11 mouse cellular contexts compared by ENCODE assay signal in genomic region chr12:83038779-83039178, GRCm38 (mm10).
DNase-seq lines count a peak whose midpoint lies in the region; ATAC-seq and TF ChIP-seq lines count a peak whose summit lies in the region.
"Had no signal": no experiment of that assay in that cellular context is flagged by ENCODE, and none has a peak within 500 bp of the region (broad histone marks: within the 10 kb centered on the region; RNA-seq: fewer than 3 reads in every experiment).

No protein-coding gene starts in this region.

- H3K4me1 ChIP-seq in intestine, embryonic 15.5 days (replicated peaks), result no peaks in the 10 kb centered on the region
- no peaks in the 10 kb centered on the region for H3K4me1 ChIP-seq in intestine, postnatal 0 days (replicated peaks; ENCODE audit: control insufficient read depth, insufficient read depth, low read length)
- peaks cover 26% of the 10 kb centered on the region for H3K4me1 ChIP-seq in hindbrain, embryonic 12.5 days
- peaks cover 6% of the 10 kb centered on the region for H3K4me1 ChIP-seq in kidney, embryonic 16.5 days (ENCODE audit: insufficient read depth, low read length)
- peaks cover 34% of the 10 kb centered on the region for H3K4me1 ChIP-seq in midbrain, embryonic 14.5 days (ENCODE audit: control insufficient read depth, insufficient read depth, low read length)

- no peak for DNase-seq in midbrain, embryonic 14.5 days
- DNase-seq in adrenal gland, postnatal 36 days, result no peak
- no peak for DNase-seq in adrenal gland, postnatal 10 days
- DNase-seq: cerebellum, adult 9-10 months; lung, postnatal 36 days had no signal

- no peaks in the 10 kb centered on the region for H3K9me3 ChIP-seq in intestine, embryonic 15.5 days
- H3K9me3 ChIP-seq in intestine, postnatal 0 days (ENCODE audit: control insufficient read depth), result no peaks in the 10 kb centered on the region
- H3K9me3 ChIP-seq in hindbrain, embryonic 12.5 days (replicated peaks), result no peaks in the 10 kb centered on the region
- H3K9me3 ChIP-seq in kidney, embryonic 16.5 days (ENCODE audit: low read length), result no peaks in the 10 kb centered on the region
- H3K9me3 ChIP-seq in midbrain, embryonic 14.5 days (ENCODE audit: control insufficient read depth, low read length), result no peaks in the 10 kb centered on the region
- H3K9me3 ChIP-seq: stomach, embryonic 15.5 days had no signal

- H3K4me3 ChIP-seq in intestine, embryonic 15.5 days (replicated peaks), result no peak overlapping the region
- no peak overlapping the region for H3K4me3 ChIP-seq in intestine, postnatal 0 days (ENCODE audit: low read depth, low read length)
- no peak overlapping the region for H3K4me3 ChIP-seq in hindbrain, embryonic 12.5 days
- H3K4me3 ChIP-seq in kidney, embryonic 16.5 days (ENCODE audit: low read length), result no peak overlapping the region
- H3K4me3 ChIP-seq in midbrain, embryonic 14.5 days (replicated peaks; ENCODE audit: low read depth, low read length), result no peak overlapping the region
- H3K4me3 ChIP-seq: stomach, embryonic 15.5 days had no signal

- no peak overlapping the region for H3K4me2 ChIP-seq in intestine, embryonic 15.5 days (replicated peaks)
- no peak overlapping the region for H3K4me2 ChIP-seq in intestine, postnatal 0 days (replicated peaks; ENCODE audit: low read depth)
- no peak overlapping the region for H3K4me2 ChIP-seq in hindbrain, embryonic 12.5 days (replicated peaks)
- no peak overlapping the region for H3K4me2 ChIP-seq in kidney, embryonic 16.5 days (replicated peaks; ENCODE audit: low read depth, low read length)
- H3K4me2 ChIP-seq in midbrain, embryonic 14.5 days (ENCODE audit: low read length), result no peak overlapping the region
- H3K4me2 ChIP-seq: stomach, embryonic 15.5 days had no signal

- no peak for TF ChIP-seq CTCF in intestine, postnatal 0 days (IDR thresholded peaks at IDR 0.05; ENCODE audit: low read depth)

- no peaks in the 10 kb centered on the region for H3K27me3 ChIP-seq in intestine, embryonic 15.5 days (replicated peaks)
- H3K27me3 ChIP-seq in intestine, postnatal 0 days (replicated peaks; ENCODE audit: control insufficient read depth, insufficient read depth, low read length), result no peaks in the 10 kb centered on the region
- no peaks in the 10 kb centered on the region for H3K27me3 ChIP-seq in hindbrain, embryonic 12.5 days
- no peaks in the 10 kb centered on the region for H3K27me3 ChIP-seq in kidney, embryonic 16.5 days (ENCODE audit: insufficient read depth, low read length)
- H3K27me3 ChIP-seq in midbrain, embryonic 14.5 days (ENCODE audit: control insufficient read depth, insufficient read depth, low read length), result no peaks in the 10 kb centered on the region
- H3K27me3 ChIP-seq: stomach, embryonic 15.5 days had no signal

- no peak overlapping the region for H3K9ac ChIP-seq in intestine, embryonic 15.5 days
- no peak overlapping the region for H3K9ac ChIP-seq in intestine, postnatal 0 days (ENCODE audit: low read depth, low read length)
- H3K9ac ChIP-seq in hindbrain, embryonic 12.5 days, result no peak overlapping the region
- H3K9ac ChIP-seq in kidney, embryonic 16.5 days (replicated peaks; ENCODE audit: low read length), result no peak overlapping the region
- no peak overlapping the region for H3K9ac ChIP-seq in midbrain, embryonic 14.5 days (replicated peaks; ENCODE audit: low read length)
- H3K9ac ChIP-seq: stomach, embryonic 15.5 days had no signal

- H3K36me3 ChIP-seq in intestine, embryonic 15.5 days, result no peaks in the 10 kb centered on the region
- H3K36me3 ChIP-seq in intestine, postnatal 0 days (ENCODE audit: control insufficient read depth, insufficient read depth), result no peaks in the 10 kb centered on the region
- H3K36me3 ChIP-seq in hindbrain, embryonic 12.5 days, result no peaks in the 10 kb centered on the region
- H3K36me3 ChIP-seq in kidney, embryonic 16.5 days (ENCODE audit: insufficient read depth, low read length), result no peaks in the 10 kb centered on the region
- H3K36me3 ChIP-seq in midbrain, embryonic 14.5 days (ENCODE audit: control insufficient read depth, insufficient read depth, low read length), result no peaks in the 10 kb centered on the region
- H3K36me3 ChIP-seq: stomach, embryonic 15.5 days had no signal

- H3K27ac ChIP-seq in intestine, embryonic 15.5 days, result 0 out of 2 replicates have a peak overlapping the region, but pooled peaks have one; percentile 9
- no peak overlapping the region for H3K27ac ChIP-seq in intestine, postnatal 0 days (ENCODE audit: low read depth, low read length)
- peak overlapping the region; percentile 75 for H3K27ac ChIP-seq in hindbrain, embryonic 12.5 days
- H3K27ac ChIP-seq in kidney, embryonic 16.5 days (ENCODE audit: low read length), result peak overlapping the region; percentile 57; the same call in 1 of the 2 replicates
- peak overlapping the region; percentile 82 for H3K27ac ChIP-seq in midbrain, embryonic 14.5 days (replicated peaks; ENCODE audit: low read depth, low read length)
- H3K27ac ChIP-seq: stomach, embryonic 15.5 days had no signal

- no peak for ATAC-seq in intestine, embryonic 15.5 days
- no peak for ATAC-seq in intestine, postnatal 0 days
- ATAC-seq in hindbrain, embryonic 12.5 days (ENCODE audit: low FRiP score), result no peak
- ATAC-seq in kidney, embryonic 16.5 days (ENCODE audit: low FRiP score, low TSS enrichment), result no peak
- ATAC-seq in midbrain, embryonic 14.5 days (ENCODE audit: low FRiP score, low TSS enrichment), result no peak
- ATAC-seq in monocyte, adult 5-6 weeks (replicated peaks; ENCODE audit: insufficient number of reproducible peaks, low FRiP score, low TSS enrichment, poor library complexity, severe bottlenecking), result no peak

- WGBS in intestine, embryonic 15.5 days, result 78% methylated on average over 7 of the region's 7 CpGs
- WGBS in intestine, postnatal 0 days, result 75% methylated on average over 7 of the region's 7 CpGs
- 78% methylated on average over 7 of the region's 7 CpGs for WGBS in hindbrain, embryonic 12.5 days
- 58% methylated on average over 7 of the region's 7 CpGs for WGBS in kidney, embryonic 16.5 days
- WGBS in midbrain, embryonic 14.5 days, result 78% methylated on average over 7 of the region's 7 CpGs
